Mouse (Mus musculus): Measurements from ENCODE around the gene Rragc. TPM values are rescaled to one million over a fixed set of nuclear protein-coding genes. Genes with fewer than 3 reads are reported as not detected.
A peak's percentile ranks its signal among the peaks of the same experiment; 100 is the strongest.

The Rragc gene
- polyA plus RNA-seq (2014; fragmentation: Nextera tagmentation; extraction: Ambion mirVana): 54.1 and 54.8 TPM in 2 replicates

DNA sequence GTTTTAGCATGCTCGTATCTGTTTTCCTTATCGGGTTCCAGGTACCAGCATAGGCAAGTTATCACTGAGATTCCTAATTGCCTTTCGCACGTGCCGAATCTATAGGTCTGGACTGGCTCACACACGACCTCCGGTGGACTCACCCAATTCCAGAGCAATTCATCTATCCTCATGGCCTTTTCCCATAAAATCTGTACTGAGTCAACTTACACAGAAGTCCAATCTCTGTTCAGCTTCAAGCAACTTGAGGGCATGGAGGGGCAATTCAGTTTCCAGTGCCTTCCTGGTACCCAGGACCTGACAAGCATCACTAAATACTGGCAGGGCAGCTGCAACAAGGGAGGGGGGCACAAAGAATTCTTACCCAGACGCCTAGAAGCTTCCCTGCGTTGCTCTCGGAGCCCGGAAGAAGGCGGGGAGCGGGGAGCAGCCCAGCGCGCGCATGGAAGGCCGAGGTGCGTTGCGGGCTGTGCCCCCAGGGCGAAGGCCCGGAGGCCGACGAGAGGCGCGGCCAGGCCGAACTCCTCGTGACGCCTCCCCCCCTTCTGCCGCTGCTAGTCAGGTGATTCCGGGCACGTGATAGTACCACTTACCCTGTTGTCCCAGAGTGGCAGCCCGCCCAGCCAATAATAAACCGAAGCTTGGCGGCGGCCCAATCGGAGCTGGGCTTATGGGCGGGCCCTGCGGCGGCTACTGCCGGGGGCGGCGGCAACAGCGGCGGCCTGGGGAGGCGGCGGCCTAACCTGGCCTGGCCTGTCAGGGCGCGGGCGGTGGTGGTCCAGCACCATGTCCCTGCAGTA lies at the start of gene Rragc:
Rragc (plus strand) TSS at position 699 of the 800 bp plus-strand sequence.
- peak; percentile 99 for ATAC-seq (ENCODE audit: insufficient number of reproducible peaks, insufficient read depth, low FRiP score, low read depth)
- peak within 1 kb of the TSS; percentile 96 for H3K4me3 ChIP-seq (ENCODE audit: low read depth, low read length)
- no peaks in the 10 kb centered on the region for H3K27me3 ChIP-seq (ENCODE audit: control insufficient read depth, insufficient read depth, low read length)
- H3K4me2 ChIP-seq (replicated peaks; ENCODE audit: low read depth, low read length): peak within 1 kb of the TSS; percentile 80
- peak within 1 kb of the TSS; percentile 91 for H3K9ac ChIP-seq (replicated peaks; ENCODE audit: low read depth, low read length)
- WGBS: under 1% methylated on average over 43 of the region's 49 CpGs
- H3K4me1 ChIP-seq (ENCODE audit: control insufficient read depth, insufficient read depth, low read length): peaks cover 13% of the 10 kb centered on the region
- peak within 1 kb of the TSS; percentile 80 for H3K27ac ChIP-seq (ENCODE audit: low read length)
- peaks cover 18% of the 10 kb centered on the region for H3K36me3 ChIP-seq (ENCODE audit: control insufficient read depth, insufficient read depth, low read length)
- H3K9me3 ChIP-seq (ENCODE audit: control insufficient read depth, low read depth, low read length): no peaks in the 10 kb centered on the region

DNA sequence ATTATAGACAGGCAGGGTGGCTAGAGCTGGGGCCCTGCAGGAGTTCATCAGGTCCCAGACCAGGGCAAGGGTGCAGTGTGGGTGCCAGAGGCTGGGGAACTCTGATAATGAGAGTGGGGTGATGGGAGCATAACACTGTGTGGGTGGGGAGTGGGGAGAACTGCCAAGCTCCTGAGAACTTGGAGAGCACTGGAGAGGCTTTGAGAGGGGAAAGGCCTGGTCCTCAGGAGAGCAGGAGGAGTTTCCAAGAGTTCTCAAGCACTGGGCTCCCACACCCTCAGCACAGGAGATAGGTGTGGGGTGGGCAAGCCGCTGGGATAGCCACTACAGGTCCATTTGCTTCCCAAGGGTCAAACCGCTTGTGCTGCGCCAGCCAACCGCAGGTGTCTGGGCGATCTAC lies 23.5 kb upstream of the Rragc start:
- Histone ChIP-seq H3K27ac (ENCODE audit: low read length) (no peak overlapping the region), H3K9me3 (ENCODE audit: control insufficient read depth, low read depth, low read length) (no peaks in the 10 kb centered on the region), H3K36me3 (ENCODE audit: control insufficient read depth, insufficient read depth, low read length) (no peaks in the 10 kb centered on the region), H3K4me3 (ENCODE audit: low read depth, low read length) (no peak overlapping the region), H3K4me1 (ENCODE audit: control insufficient read depth, insufficient read depth, low read length) (no peaks in the 10 kb centered on the region), H3K9ac (replicated peaks; ENCODE audit: low read depth, low read length) (no peak overlapping the region), H3K27me3 (ENCODE audit: control insufficient read depth, insufficient read depth, low read length) (no peaks in the 10 kb centered on the region), H3K4me2 (replicated peaks; ENCODE audit: low read depth, low read length) (no peak overlapping the region)
- ATAC-seq (ENCODE audit: insufficient number of reproducible peaks, insufficient read depth, low FRiP score, low read depth): no peak
- WGBS: 87% methylated on average over 5 of the region's 5 CpGs

DNA sequence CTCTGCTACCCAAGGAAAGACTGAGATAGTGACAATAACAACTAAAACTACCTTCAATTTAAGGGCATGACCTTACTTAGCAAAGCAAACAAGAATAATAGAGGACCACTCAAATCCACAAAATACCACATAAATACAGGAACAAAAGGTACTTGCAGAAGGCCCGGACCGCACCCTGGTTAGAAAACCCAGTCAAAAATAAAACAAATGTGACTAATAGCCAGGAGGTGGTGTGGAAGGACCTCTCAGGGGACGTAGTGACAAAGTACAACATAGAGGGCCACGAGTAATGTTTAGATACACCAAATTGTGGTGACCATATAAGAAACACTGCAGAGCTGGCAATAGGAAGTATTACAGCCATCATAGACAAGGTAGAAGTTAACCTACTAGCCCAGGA lies 23.0 kb upstream of the Rragc start:
- WGBS: 74% methylated on average over 4 of the region's 4 CpGs
- Histone ChIP-seq H3K4me3 (ENCODE audit: low read depth, low read length) (no peak overlapping the region), H3K4me1 (ENCODE audit: control insufficient read depth, insufficient read depth, low read length) (no peaks in the 10 kb centered on the region), H3K27ac (ENCODE audit: low read length) (no peak overlapping the region), H3K27me3 (ENCODE audit: control insufficient read depth, insufficient read depth, low read length) (no peaks in the 10 kb centered on the region), H3K9me3 (ENCODE audit: control insufficient read depth, low read depth, low read length) (no peaks in the 10 kb centered on the region), H3K4me2 (replicated peaks; ENCODE audit: low read depth, low read length) (no peak overlapping the region), H3K36me3 (ENCODE audit: control insufficient read depth, insufficient read depth, low read length) (no peaks in the 10 kb centered on the region), H3K9ac (replicated peaks; ENCODE audit: low read depth, low read length) (no peak overlapping the region)
- ATAC-seq (ENCODE audit: insufficient number of reproducible peaks, insufficient read depth, low FRiP score, low read depth): no peak

DNA sequence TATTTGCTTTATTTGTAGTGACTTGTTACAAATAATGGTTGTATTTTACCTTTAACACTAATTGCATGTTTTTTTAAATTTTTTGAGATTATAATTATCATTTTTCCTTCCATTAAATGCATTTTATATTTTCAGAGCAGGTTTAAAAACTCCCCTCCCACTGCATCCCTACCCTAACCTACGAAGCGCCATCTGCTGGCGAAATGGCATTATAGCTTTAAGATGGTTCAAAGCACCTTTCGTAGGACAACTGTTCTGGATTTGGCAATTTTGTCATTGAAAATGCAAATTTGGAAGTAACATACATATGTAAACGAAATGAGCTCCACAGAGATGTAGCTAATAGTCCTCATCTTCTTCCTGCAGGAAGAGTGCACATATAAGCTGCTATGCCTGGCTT lies 18.6 kb upstream of the Rragc start:
- no peaks in the 10 kb centered on the region for H3K9me3 ChIP-seq (ENCODE audit: control insufficient read depth, low read depth, low read length)
- no peak overlapping the region for H3K27ac ChIP-seq (ENCODE audit: low read length)
- no peak overlapping the region for H3K4me2 ChIP-seq (replicated peaks; ENCODE audit: low read depth, low read length)
- no peak for ATAC-seq (ENCODE audit: insufficient number of reproducible peaks, insufficient read depth, low FRiP score, low read depth)
- H3K36me3 ChIP-seq (ENCODE audit: control insufficient read depth, insufficient read depth, low read length): no peaks in the 10 kb centered on the region
- H3K4me1 ChIP-seq (ENCODE audit: control insufficient read depth, insufficient read depth, low read length): no peaks in the 10 kb centered on the region
- 11% methylated on average over 5 of the region's 5 CpGs for WGBS
- H3K4me3 ChIP-seq (ENCODE audit: low read depth, low read length): no peak overlapping the region
- no peaks in the 10 kb centered on the region for H3K27me3 ChIP-seq (ENCODE audit: control insufficient read depth, insufficient read depth, low read length)
- H3K9ac ChIP-seq (replicated peaks; ENCODE audit: low read depth, low read length): no peak overlapping the region

DNA sequence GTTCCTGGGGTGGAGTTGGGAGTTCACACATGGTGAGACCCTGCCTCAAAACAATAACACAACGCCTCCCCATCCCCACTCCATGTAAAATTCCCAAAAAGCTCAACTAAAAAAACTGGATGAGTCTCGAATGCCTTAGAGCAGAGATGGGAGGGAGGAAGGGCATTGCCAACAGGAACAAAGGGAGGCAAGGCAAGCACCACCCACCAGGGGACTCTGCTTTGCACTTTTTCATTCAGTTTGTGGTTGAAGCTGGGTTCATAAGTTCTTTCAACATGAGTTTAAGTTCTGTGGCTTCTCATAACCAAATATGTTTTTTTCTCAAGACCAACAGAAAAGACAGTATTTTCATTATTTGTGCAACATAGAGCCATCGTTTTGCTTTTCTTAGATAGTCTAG lies 13.8 kb upstream of the Rragc start:
- WGBS: 70% methylated on average over 3 of the region's 3 CpGs
- ATAC-seq (ENCODE audit: insufficient number of reproducible peaks, insufficient read depth, low FRiP score, low read depth): no peak

DNA sequence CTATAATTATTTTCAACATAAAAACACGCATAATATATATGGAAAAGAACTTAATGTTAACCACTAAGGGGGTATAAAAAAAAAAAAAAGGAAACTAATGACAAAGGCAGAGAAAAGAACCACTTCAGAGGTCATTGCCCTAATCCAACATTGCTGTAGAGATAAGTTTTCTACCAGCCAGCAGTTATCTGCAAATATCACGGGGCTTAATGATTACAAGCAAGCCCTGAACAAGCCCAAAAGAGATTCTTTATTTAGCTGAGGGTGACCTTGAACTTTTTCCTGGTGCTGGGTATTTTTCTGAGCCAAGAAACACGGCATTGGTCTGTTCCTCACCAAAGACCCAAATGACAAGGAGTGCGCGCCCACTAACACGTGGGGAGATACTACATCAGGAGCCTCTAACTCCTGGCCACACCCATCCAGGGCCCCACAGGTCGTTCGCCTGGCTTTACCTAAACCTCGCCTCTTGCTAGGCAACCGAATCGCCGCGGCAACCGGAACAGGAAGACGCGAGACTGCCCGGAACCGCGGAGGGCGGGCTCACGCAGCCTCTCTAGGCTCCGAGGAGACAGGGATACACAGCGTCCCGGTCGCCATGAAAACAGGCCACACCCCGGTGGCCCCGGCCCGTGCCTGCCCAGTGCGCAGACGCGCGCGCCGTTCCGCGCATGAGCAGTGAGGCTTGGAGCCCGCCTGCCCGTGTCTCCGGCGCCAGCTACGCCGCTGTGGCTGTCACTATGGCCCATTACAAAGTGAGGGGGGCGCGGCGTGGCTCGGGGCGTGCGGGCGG lies 12.7 kb upstream of the Rragc start, which contains the start of gene Mycbp:
Mycbp (plus strand) TSS at position 500 of the 793 bp plus-strand sequence.
- Histone ChIP-seq H3K9me3 (ENCODE audit: control insufficient read depth, low read depth, low read length) (no peaks in the 10 kb centered on the region), H3K9ac (replicated peaks; ENCODE audit: low read depth, low read length) (peak within 1 kb of the TSS; percentile 65), H3K4me1 (ENCODE audit: control insufficient read depth, insufficient read depth, low read length) (peaks cover 12% of the 10 kb centered on the region; the same call in 1 of the 2 replicates), H3K36me3 (ENCODE audit: control insufficient read depth, insufficient read depth, low read length) (peaks cover 5% of the 10 kb centered on the region; the same call in 1 of the 2 replicates), H3K27ac (ENCODE audit: low read length) (peak within 1 kb of the TSS; percentile 87), H3K27me3 (ENCODE audit: control insufficient read depth, insufficient read depth, low read length) (no peaks in the 10 kb centered on the region), H3K4me2 (replicated peaks; ENCODE audit: low read depth, low read length) (peak within 1 kb of the TSS; percentile 70), H3K4me3 (ENCODE audit: low read depth, low read length) (peak within 1 kb of the TSS; percentile 79)
- ATAC-seq (ENCODE audit: insufficient number of reproducible peaks, insufficient read depth, low FRiP score, low read depth): peak; percentile 100
- WGBS: 1% methylated on average over 49 of the region's 49 CpGs

More for the DNA sequence above, 13.8 kb upstream of the Rragc start:
- Histone ChIP-seq H3K4me2 (replicated peaks; ENCODE audit: low read depth, low read length) (no peak overlapping the region), H3K27ac (ENCODE audit: low read length) (no peak overlapping the region), H3K4me3 (ENCODE audit: low read depth, low read length) (no peak overlapping the region), H3K36me3 (ENCODE audit: control insufficient read depth, insufficient read depth, low read length) (no peaks in the 10 kb centered on the region), H3K4me1 (ENCODE audit: control insufficient read depth, insufficient read depth, low read length) (peaks cover 12% of the 10 kb centered on the region; the same call in 1 of the 2 replicates), H3K27me3 (ENCODE audit: control insufficient read depth, insufficient read depth, low read length) (no peaks in the 10 kb centered on the region), H3K9me3 (ENCODE audit: control insufficient read depth, low read depth, low read length) (no peaks in the 10 kb centered on the region), H3K9ac (replicated peaks; ENCODE audit: low read depth, low read length) (no peak overlapping the region)

DNA sequence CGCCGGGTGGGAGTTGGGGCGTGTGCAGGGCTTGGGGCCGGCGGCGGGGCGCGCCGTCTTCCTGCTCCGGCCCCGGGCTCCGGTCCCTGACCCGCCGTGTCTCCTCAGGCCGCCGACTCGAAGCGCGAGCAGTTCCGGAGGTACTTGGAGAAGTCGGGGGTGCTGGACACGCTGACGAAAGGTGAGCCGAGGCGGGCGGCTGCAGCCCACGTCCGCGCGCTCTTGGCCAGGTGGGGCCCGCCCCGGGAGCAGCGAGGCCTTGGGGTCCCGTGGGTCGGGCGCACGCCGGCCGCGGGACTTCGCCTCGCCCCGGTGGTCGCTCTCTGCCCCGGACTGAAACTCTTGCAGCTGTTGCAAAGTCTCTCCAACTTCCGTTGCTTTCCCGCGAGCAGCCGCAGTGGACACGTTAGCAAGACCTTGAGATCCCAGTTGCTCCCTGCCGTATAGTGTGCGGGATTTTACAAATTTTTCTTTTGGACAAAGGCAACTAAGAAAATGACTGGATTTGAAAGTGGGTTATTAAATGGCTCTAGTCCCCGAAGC lies 12.0 kb upstream of the Rragc start:
- no peak for ATAC-seq (ENCODE audit: insufficient number of reproducible peaks, insufficient read depth, low FRiP score, low read depth)
- Histone ChIP-seq H3K9ac (replicated peaks; ENCODE audit: low read depth, low read length) (peak overlapping the region; percentile 65), H3K27me3 (ENCODE audit: control insufficient read depth, insufficient read depth, low read length) (no peaks in the 10 kb centered on the region), H3K4me1 (ENCODE audit: control insufficient read depth, insufficient read depth, low read length) (peaks cover 12% of the 10 kb centered on the region; the same call in 1 of the 2 replicates), H3K9me3 (ENCODE audit: control insufficient read depth, low read depth, low read length) (no peaks in the 10 kb centered on the region), H3K36me3 (ENCODE audit: control insufficient read depth, insufficient read depth, low read length) (peaks cover 5% of the 10 kb centered on the region; the same call in 1 of the 2 replicates), H3K4me3 (ENCODE audit: low read depth, low read length) (peak overlapping the region; percentile 79), H3K4me2 (replicated peaks; ENCODE audit: low read depth, low read length) (peak overlapping the region; percentile 70), H3K27ac (ENCODE audit: low read length) (peak overlapping the region; percentile 87)
- under 1% methylated on average over 53 of the region's 53 CpGs for WGBS

DNA sequence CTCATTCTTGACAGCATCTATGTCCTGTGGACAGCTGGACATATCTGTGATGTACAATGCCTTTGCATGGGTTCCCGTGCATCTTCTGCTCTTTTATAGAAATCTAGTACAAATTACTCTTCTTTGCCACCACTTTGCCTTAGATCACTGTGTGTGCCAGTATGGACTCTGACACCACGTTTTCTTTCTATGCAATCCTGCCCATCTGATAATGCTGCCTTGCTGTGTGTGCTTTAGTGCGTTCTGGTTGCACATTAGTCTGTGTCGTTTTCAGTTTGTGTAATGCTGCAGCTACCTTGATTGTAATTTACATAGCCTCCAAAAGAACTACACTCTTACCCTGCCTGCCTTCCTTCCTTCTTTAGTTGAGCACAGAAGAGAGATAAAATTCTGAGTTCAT lies 5.7 kb upstream of the Rragc start:
- H3K27ac ChIP-seq (ENCODE audit: low read length): no peak overlapping the region
- WGBS: 83% methylated on average over 4 of the region's 4 CpGs
- peaks cover 19% of the 10 kb centered on the region for H3K36me3 ChIP-seq (ENCODE audit: control insufficient read depth, insufficient read depth, low read length)
- H3K9ac ChIP-seq (replicated peaks; ENCODE audit: low read depth, low read length): no peak overlapping the region
- H3K4me2 ChIP-seq (replicated peaks; ENCODE audit: low read depth, low read length): no peak overlapping the region
- H3K4me1 ChIP-seq (ENCODE audit: control insufficient read depth, insufficient read depth, low read length): peaks cover 10% of the 10 kb centered on the region; the same call in 1 of the 2 replicates
- H3K9me3 ChIP-seq (ENCODE audit: control insufficient read depth, low read depth, low read length): no peaks in the 10 kb centered on the region
- no peak for ATAC-seq (ENCODE audit: insufficient number of reproducible peaks, insufficient read depth, low FRiP score, low read depth)
- no peaks in the 10 kb centered on the region for H3K27me3 ChIP-seq (ENCODE audit: control insufficient read depth, insufficient read depth, low read length)
- no peak overlapping the region for H3K4me3 ChIP-seq (ENCODE audit: low read depth, low read length)
